Mouse (Mus musculus): ENCODE results near the gene Lamtor2. TPM values are rescaled to one million over a fixed set of nuclear protein-coding genes. Genes with fewer than 3 reads are reported as not detected.
A peak's percentile ranks its signal among the peaks of the same experiment; 100 is the strongest.

Gene Lamtor2
- polyA plus RNA-seq, 1 experiment from 2014 or later, result 93.9 TPM

DNA sequence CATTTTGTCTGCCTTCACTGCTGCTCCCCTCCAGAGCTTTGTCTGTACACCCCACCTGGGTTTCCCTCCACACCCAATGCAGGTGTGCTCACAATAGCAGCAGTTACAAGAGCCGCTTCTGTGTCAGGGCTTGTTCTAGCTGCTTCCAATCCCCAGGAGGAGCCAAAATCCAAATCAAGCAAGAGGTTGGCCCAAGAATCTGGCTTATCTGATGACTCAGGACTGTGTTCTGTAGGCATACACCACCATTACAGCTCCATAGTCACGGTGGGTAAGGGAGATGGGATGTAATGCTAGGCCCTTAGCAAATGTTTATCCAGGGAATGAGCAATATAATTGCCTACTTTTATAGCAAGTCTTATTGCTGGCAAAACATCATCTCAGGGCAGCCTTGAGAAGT, 36.5 kb downstream of the Lamtor2 start:
- Histone ChIP-seq H3K4me2 (no peak overlapping the region), H3K27ac (ENCODE audit: low read depth) (no peak overlapping the region), H3K4me3 (ENCODE audit: low read depth, low read length) (no peak overlapping the region), H3K36me3 (ENCODE audit: insufficient read depth) (no peaks in the 10 kb centered on the region), H3K9ac (no peak overlapping the region), H3K4me1 (ENCODE audit: insufficient read depth) (peaks cover 18% of the 10 kb centered on the region), H3K27me3 (ENCODE audit: insufficient read depth, low read length) (no peaks in the 10 kb centered on the region), H3K9me3 (ENCODE audit: low read depth, low read length) (no peaks in the 10 kb centered on the region)
- ATAC-seq (ENCODE audit: insufficient read depth) (no peak), DNase-seq (no peak)
- WGBS, result 79% methylated on average over 2 of the region's 2 CpGs
- no peak for TF ChIP-seq CTCF (IDR thresholded peaks at IDR 0.05; ENCODE audit: low read depth)

DNA sequence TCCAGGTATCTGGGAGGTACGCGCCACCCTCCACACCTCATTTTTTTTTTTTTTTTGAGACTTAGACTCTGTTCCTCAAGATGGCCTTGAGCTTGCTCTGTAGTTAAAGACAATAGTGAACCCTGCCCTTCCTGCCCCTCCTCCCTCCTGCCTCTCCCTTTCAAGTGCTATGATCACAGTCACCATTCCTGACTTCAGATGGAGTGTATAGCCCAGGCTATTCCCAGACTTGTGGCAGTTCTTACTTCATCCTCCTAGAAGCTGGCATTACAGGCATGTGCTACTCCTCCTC, 37.8 kb downstream of the Lamtor2 start:
- Histone ChIP-seq H3K4me1 (ENCODE audit: insufficient read depth) (peaks cover 24% of the 10 kb centered on the region), H3K27me3 (ENCODE audit: insufficient read depth, low read length) (no peaks in the 10 kb centered on the region), H3K9me3 (ENCODE audit: low read depth, low read length) (no peaks in the 10 kb centered on the region), H3K4me2 (no peak overlapping the region), H3K4me3 (ENCODE audit: low read depth, low read length) (no peak overlapping the region), H3K27ac (ENCODE audit: low read depth) (no peak overlapping the region), H3K9ac (no peak overlapping the region), H3K36me3 (ENCODE audit: insufficient read depth) (no peaks in the 10 kb centered on the region)
- WGBS, result 97% methylated on average over 2 of the region's 2 CpGs
- TF ChIP-seq CTCF (IDR thresholded peaks at IDR 0.05; ENCODE audit: low read depth), result no peak
- ATAC-seq (ENCODE audit: insufficient read depth) (no peak), DNase-seq (no peak)

DNA sequence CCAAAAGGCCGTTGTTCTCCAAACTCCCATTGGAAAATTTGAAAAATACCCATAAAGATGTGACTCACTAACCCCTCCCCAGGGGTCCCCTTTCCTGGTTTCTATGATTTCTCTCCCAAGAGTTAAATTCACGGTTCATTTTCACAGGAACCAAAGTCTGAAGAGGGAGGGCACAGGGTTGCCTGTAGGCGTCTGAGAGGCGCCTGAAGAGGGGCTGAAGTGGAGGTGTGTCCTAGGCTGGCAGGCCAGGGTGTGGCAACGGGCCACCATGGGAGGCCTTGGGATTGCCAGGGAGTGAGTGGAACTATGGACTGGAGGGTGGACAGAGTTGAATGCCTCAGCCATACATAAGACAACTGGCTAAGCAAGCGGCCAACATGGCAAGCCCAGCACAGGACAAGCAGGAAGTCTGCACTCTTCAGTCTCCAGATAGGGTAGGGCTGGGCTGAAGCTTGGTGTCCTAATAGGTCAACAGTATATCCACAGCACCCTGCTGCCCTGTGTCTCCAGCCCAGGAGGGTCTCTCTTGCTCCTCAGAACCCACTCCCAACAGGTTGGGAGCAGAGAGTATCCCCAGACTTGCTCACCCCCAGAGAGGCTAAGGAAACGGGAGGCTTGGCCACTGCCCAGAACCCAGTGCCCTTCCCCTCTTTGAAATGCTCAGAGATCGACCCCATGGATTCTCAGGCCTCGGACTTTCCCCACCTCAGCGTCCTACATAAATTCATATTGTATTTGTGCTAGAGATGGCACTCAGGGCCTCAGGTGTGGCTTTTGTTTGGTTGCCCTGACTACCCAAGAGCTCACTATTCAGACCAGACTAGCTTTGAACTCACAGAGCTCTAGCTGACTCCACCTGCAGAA, 38.4 kb downstream of the Lamtor2 start:
- no peaks in the 10 kb centered on the region for H3K36me3 ChIP-seq (ENCODE audit: insufficient read depth)
- H3K27me3 ChIP-seq (ENCODE audit: insufficient read depth, low read length), result no peaks in the 10 kb centered on the region
- H3K4me3 ChIP-seq (ENCODE audit: low read depth, low read length), result no peak overlapping the region
- 62% methylated on average over 10 of the region's 10 CpGs for WGBS
- no peak for TF ChIP-seq CTCF (IDR thresholded peaks at IDR 0.05; ENCODE audit: low read depth)
- ATAC-seq (ENCODE audit: insufficient read depth) (no peak), DNase-seq (no peak)
- H3K9ac ChIP-seq, result no peak overlapping the region
- H3K9me3 ChIP-seq (ENCODE audit: low read depth, low read length), result no peaks in the 10 kb centered on the region
- no peak overlapping the region for H3K27ac ChIP-seq (ENCODE audit: low read depth)
- peaks cover 25% of the 10 kb centered on the region for H3K4me1 ChIP-seq (ENCODE audit: insufficient read depth)
- H3K4me2 ChIP-seq, result no peak overlapping the region

DNA sequence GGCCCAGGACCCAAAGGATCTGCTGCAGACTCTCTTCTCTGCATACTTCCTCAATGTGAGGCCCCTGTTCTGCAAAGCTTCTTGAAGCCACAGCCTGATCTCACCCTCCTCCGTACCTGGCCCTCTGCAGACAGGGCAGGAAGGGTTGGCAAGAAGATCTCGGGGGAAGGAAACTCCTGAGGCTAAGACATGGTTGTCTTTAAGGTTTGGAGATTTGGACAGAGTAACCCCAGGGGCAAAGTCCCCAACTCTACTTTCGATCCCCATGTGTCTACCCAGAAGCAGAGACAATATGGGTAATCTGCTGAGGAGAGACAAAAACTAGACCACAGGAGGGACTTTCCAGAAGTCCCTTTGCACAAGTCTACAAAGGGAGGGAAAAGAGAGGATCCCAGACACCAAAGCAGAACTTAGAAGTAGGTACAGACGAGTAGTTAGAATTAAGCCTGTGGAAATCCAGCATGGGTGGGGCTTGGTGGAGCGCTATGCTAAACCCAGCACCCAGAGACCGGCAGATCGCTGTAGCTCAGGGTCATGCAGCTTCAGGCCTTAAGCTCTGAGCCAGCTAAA, 39.2 kb downstream of the Lamtor2 start:
- Histone ChIP-seq H3K9me3 (ENCODE audit: low read depth, low read length) (no peaks in the 10 kb centered on the region), H3K4me2 (no peak overlapping the region), H3K9ac (no peak overlapping the region), H3K4me3 (ENCODE audit: low read depth, low read length) (no peak overlapping the region), H3K27me3 (ENCODE audit: insufficient read depth, low read length) (no peaks in the 10 kb centered on the region), H3K36me3 (ENCODE audit: insufficient read depth) (no peaks in the 10 kb centered on the region), H3K4me1 (ENCODE audit: insufficient read depth) (peaks cover 28% of the 10 kb centered on the region), H3K27ac (ENCODE audit: low read depth) (no peak overlapping the region; the same call in 1 of the 2 replicates)
- no peak for TF ChIP-seq CTCF (IDR thresholded peaks at IDR 0.05; ENCODE audit: low read depth)
- ATAC-seq (ENCODE audit: insufficient read depth) (no peak), DNase-seq (no peak)
- WGBS, result 67% methylated on average over 7 of the region's 7 CpGs

DNA sequence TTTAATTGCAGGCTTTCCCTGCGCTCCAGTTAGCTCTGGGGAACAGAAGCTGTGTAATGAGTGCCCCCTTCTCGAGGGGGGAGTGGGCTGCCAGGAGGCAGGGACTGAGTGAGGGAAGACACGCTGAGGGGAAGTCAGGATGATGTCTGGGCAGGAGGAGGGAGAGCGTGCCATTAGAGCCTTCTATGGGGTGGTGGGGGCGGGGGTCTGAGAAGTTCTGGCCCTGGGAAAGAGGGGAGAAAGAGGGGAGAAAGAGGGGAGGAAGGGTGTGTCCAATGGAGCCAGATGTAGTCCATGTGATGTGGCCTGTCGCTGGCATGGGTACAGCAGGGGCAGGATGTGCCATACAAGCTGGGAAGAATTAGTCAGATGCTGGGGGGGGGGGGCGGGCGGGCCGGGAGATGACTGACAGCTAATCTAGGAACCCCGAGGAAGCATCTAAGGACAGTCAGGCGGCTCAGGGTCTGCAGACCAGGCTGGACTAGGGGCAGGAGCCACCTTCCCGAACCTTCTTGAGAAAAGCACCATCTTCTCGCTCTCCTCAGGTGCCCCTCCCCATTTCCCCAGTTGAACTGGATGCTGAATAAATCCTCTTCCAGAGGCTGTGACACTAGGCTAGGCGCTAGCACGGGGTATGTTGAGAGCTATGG, 39.9 kb downstream of the Lamtor2 start:
- Histone ChIP-seq H3K4me1 (ENCODE audit: insufficient read depth) (peaks cover 28% of the 10 kb centered on the region), H3K9me3 (ENCODE audit: low read depth, low read length) (no peaks in the 10 kb centered on the region), H3K4me2 (0 out of 2 replicates have a peak overlapping the region, but pooled peaks have one; percentile 7), H3K4me3 (ENCODE audit: low read depth, low read length) (no peak overlapping the region), H3K36me3 (ENCODE audit: insufficient read depth) (no peaks in the 10 kb centered on the region), H3K27me3 (ENCODE audit: insufficient read depth, low read length) (no peaks in the 10 kb centered on the region), H3K9ac (no peak overlapping the region), H3K27ac (ENCODE audit: low read depth) (peak overlapping the region; percentile 31; the same call in 1 of the 2 replicates)
- TF ChIP-seq CTCF (IDR thresholded peaks at IDR 0.05; ENCODE audit: low read depth), result no peak
- 28% methylated on average over 15 of the region's 15 CpGs for WGBS
- ATAC-seq (ENCODE audit: insufficient read depth) (no peak), DNase-seq (no peak)

DNA sequence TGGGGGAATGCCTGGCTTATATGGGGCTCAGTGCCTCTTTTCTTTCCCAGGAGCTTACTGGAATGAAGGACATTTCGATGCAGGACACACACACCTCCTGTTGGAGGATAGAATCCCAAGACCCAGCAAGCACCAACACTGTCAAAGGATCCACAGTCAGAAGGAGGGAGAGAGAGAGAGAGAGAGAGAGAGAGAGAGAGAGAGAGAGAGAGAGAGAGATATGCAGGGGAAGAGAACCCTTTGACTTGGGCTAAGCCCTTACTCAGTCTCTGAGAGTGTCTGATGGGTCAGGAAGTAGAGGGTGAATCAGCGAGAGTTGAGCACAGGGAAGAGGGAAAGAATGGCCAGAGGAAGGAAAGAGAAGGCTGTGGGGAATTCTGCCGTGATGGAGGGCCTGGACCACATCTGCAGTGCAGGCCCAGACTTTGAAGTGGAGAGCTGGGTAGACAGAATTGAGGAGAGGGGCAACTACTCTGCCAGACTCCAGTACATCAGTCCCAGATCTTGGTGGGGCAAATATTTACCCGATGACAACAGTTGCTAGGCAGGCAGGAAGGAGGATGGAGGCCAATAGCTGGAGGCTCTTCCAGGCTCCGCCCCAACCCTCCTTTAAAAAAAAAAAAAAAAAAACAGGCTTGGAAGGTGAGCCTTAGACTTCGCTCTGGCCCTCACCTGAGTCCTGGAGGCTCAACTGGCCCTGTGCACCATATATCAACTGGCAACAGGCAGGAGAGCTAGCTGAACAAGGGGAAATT, 40.6 kb downstream of the Lamtor2 start:
- ATAC-seq (ENCODE audit: insufficient read depth) (no peak), DNase-seq (peak; percentile 51)
- Histone ChIP-seq H3K27me3 (ENCODE audit: insufficient read depth, low read length) (no peaks in the 10 kb centered on the region), H3K9ac (no peak overlapping the region), H3K36me3 (ENCODE audit: insufficient read depth) (no peaks in the 10 kb centered on the region), H3K4me3 (ENCODE audit: low read depth, low read length) (no peak overlapping the region), H3K4me2 (0 out of 2 replicates have a peak overlapping the region, but pooled peaks have one; percentile 7), H3K4me1 (ENCODE audit: insufficient read depth) (peaks cover 28% of the 10 kb centered on the region), H3K9me3 (ENCODE audit: low read depth, low read length) (no peaks in the 10 kb centered on the region), H3K27ac (ENCODE audit: low read depth) (peak overlapping the region; percentile 55; the same call in 1 of the 2 replicates)
- 36% methylated on average over 6 of the region's 6 CpGs for WGBS
- TF ChIP-seq CTCF (IDR thresholded peaks at IDR 0.05; ENCODE audit: low read depth), result no peak
